Mouse (Mus musculus) midbrain, embryonic 11.5 days (tissue): ENCODE data around the gene Pitpnc1. TPM values are rescaled to one million over a fixed set of nuclear protein-coding genes. Genes with fewer than 3 reads are reported as not detected.

Source experiments
- ATAC-seq: fragments of 200-750 bp; cut with Nextera tagmentation; 2 replicates; pipeline ENCODE4 v1.8.0; 2017; ENCODE audit warnings: moderate TSS enrichment, moderate library complexity; ENCODE audit not compliant: low FRiP score
- DNase-seq: peaks from one replicate; pipeline ENCODE4 v3.0.0; 2015; ENCODE audit warnings: low spot score; ENCODE audit errors: missing footprints
- H3K27ac ChIP-seq: fragments of 300-500 bp; sonication (generic); 2 replicates; pipeline ENCODE4 v1.5.1; 2014; ENCODE audit warnings: low read depth, low read length
- H3K27me3 ChIP-seq: fragments of 300-500 bp; sonication (generic); 2 replicates; pipeline ENCODE4 v1.6.1; 2014; ENCODE audit warnings: mild to moderate bottlenecking, low read length, moderate library complexity, mixed read lengths; ENCODE audit not compliant: control insufficient read depth, insufficient read depth
- H3K36me3 ChIP-seq: fragments of 300-500 bp; sonication (generic); 2 replicates; pipeline ENCODE4 v1.6.1; 2014; ENCODE audit warnings: mild to moderate bottlenecking, low read length, moderate library complexity, mixed read lengths; ENCODE audit not compliant: control insufficient read depth, insufficient read depth
- H3K4me1 ChIP-seq: fragments of 300-500 bp; sonication (generic); 2 replicates; pipeline ENCODE4 v1.6.1; 2014; ENCODE audit warnings: low read length; ENCODE audit not compliant: control insufficient read depth, insufficient read depth
- H3K4me2 ChIP-seq: fragments of 300-500 bp; sonication (generic); 2 replicates; pipeline ENCODE4 v1.6.1; 2014; ENCODE audit warnings: mild to moderate bottlenecking, moderate library complexity
- H3K4me3 ChIP-seq: fragments of 300-500 bp; sonication (generic); 2 replicates; pipeline ENCODE4 v1.5.1; 2014; ENCODE audit warnings: low read depth, low read length
- H3K9ac ChIP-seq: fragments of 300-500 bp; sonication (generic); 2 replicates; pipeline ENCODE4 v1.6.1; 2014; ENCODE audit warnings: low read length
- H3K9me3 ChIP-seq: fragments of 300-500 bp; sonication (generic); 2 replicates; pipeline ENCODE4 v1.6.1; 2016; ENCODE audit warnings: low read length; ENCODE audit not compliant: control insufficient read depth
- WGBS: fragments of 180-500 bp; shearing (Covaris S2); extraction: QIAGEN DNeasy Blood & Tissue Kit; methylation state at CpG from one replicate; pipeline ENCODE4 v1.1.7; 2014; 5-methylcytosine and 5-hydroxymethylcytosine counted together
- polyA plus RNA-seq: library from polyadenylated mRNA; unstranded; fragments of >200 nt; fragmentation: Nextera tagmentation; extraction: Ambion mirVana; gene quantifications from 2 replicates; pipeline ENCODE4 v1.2.1, GENCODE M21; 2014

Pitpnc1 gene
- polyA plus RNA-seq, 1 experiment from 2014 or later, result 29.9 TPM

DNA sequence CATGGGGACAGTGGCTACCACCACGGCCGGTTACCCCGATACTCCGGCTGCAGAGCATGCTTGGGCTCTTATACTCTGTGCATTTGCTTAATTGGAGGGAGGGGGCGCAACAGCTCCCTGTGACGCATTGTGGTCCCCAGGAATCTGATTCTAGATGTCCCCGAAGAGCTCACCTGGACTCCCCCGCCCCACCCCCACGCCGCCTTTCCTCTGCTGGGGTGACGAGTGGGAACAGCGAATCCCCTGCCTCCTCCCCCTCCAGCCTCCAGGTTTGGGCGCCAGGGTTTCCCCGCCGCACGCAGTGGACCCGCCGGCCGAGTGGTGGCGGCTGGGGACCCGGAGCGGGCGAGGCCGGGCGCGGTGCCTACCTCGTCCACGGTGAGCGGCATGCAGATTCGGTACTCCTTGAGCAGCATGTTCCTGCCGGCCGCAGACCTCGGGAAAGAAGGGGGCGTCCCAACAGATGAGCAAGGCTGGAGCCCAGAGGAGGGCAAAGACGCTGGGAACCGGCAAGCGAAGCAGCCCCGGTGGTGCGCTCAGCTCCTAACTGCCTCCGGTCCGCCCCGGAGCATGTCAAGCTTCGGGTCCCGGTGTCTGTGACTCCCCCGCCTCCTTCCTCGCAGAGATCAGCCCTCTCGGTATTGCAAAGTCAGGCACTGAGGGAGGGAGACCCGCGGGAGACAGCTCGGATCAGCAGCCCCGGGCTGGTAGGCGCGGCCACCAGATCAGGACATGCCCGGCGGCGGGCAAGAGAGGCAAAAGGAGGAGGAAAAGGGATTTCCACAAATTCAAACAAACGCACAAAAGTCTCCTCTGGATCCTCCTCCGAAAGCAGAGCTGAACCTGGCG lies 752 bp downstream of the Pitpnc1 start:
- ATAC-seq, result peak; percentile 57
- DNase-seq, result peak; percentile 97
- under 1% methylated on average over 58 of the region's 59 CpGs for WGBS

GRCm38 (mm10) chr11:107469031-107469522 lies 1.4 kb downstream of the Pitpnc1 start:
- H3K9me3 ChIP-seq, result no peaks in the 10 kb centered on the region
- H3K4me1 ChIP-seq, result peaks cover 11% of the 10 kb centered on the region
- H3K4me3 ChIP-seq, result peak overlapping the region; percentile 77
- peak overlapping the region; percentile 76 for H3K4me2 ChIP-seq
- no peaks in the 10 kb centered on the region for H3K27me3 ChIP-seq
- no peaks in the 10 kb centered on the region for H3K36me3 ChIP-seq
- under 1% methylated on average over 36 of the region's 38 CpGs for WGBS
- peak; percentile 98 for DNase-seq
- H3K9ac ChIP-seq, result peak overlapping the region; percentile 81
- ATAC-seq, result peak; percentile 87
- 0 out of 2 replicates have a peak overlapping the region, but pooled peaks have one; percentile 6 for H3K27ac ChIP-seq

More for the DNA sequence above, 752 bp downstream of the Pitpnc1 start:
- Histone ChIP-seq H3K27ac (peak overlapping the region; percentile 84), H3K9ac (peak overlapping the region; percentile 81), H3K9me3 (no peaks in the 10 kb centered on the region), H3K4me2 (peak overlapping the region; percentile 76), H3K27me3 (no peaks in the 10 kb centered on the region), H3K36me3 (no peaks in the 10 kb centered on the region), H3K4me3 (peak overlapping the region; percentile 77), H3K4me1 (peaks cover 11% of the 10 kb centered on the region)

DNA sequence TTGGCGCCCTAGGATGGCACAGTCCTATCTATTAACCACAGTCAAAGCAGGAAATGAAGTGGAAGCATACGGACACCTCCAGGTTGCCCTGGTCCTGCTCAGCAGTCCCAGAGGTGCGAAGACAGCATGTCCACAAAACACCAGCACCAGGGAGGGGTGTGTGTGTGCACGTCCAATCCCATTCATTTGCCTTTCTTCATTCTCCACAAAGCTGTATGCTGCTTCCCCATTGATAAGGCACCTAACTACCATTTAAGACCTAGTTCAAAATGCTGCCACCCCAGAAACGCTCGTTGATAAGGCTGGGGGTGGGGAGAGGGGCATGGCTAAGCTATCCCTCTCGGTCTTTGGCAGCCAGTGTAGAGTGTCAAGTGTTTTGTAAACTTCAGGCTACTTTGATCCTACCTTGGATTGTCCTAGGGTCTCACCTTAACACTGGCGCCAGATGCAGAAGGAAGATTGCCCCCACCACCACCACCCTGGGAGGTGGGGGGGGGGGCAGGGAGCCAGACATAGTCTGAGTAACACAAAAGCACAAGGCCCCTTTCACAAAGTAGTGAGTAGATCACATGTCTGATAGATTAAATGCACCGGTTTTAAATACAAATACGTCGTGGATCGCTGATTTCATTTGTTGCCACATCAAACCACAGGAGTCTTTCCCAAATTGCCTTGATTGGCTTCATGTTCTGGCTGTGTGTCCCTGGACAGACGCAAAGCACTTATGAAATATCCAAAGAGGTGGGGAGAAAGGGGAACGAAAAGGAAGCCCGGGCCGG lies 2.1 kb downstream of the Pitpnc1 start:
- H3K4me1 ChIP-seq, result peaks cover 11% of the 10 kb centered on the region
- H3K9ac ChIP-seq, result peak overlapping the region; percentile 81
- H3K36me3 ChIP-seq, result no peaks in the 10 kb centered on the region
- ATAC-seq (no peak), DNase-seq (peak; percentile 90)
- peak overlapping the region; percentile 77 for H3K4me3 ChIP-seq
- WGBS, result 21% methylated on average over 16 of the region's 16 CpGs
- H3K4me2 ChIP-seq, result peak overlapping the region; percentile 76
- H3K27me3 ChIP-seq, result no peaks in the 10 kb centered on the region
- no peak overlapping the region for H3K27ac ChIP-seq
- no peaks in the 10 kb centered on the region for H3K9me3 ChIP-seq

GRCm38 (mm10) chr11:107466611-107467391 lies 3.7 kb downstream of the Pitpnc1 start:
- H3K27me3 ChIP-seq, result no peaks in the 10 kb centered on the region
- no peak overlapping the region for H3K9ac ChIP-seq
- DNase-seq (no peak), ATAC-seq (no peak)
- 78% methylated on average over 6 of the region's 6 CpGs for WGBS
- H3K4me1 ChIP-seq, result peaks cover 11% of the 10 kb centered on the region
- H3K27ac ChIP-seq, result no peak overlapping the region
- no peak overlapping the region for H3K4me3 ChIP-seq
- H3K36me3 ChIP-seq, result no peaks in the 10 kb centered on the region
- no peak overlapping the region for H3K4me2 ChIP-seq
- no peaks in the 10 kb centered on the region for H3K9me3 ChIP-seq

DNA sequence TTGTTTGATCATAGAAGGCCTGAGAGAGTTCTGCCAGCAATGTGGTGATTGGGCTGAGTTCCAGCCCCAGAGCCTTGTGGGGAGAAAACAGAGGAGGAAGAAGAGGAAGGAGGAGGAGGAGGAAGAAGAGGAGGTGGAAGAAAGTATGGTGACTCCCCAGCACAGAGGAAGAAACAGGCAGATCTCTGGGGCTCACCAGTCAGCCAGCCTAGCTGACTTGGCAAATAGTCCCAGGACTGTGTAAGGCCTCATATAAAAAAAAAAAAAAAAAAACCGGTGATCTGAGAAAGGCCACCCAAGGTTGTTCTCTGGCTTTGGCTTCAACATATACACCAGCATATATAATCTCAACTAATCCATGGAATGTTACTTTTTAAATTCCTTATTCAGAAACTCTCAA lies 4.5 kb downstream of the Pitpnc1 start:
- no peak overlapping the region for H3K27ac ChIP-seq
- H3K9ac ChIP-seq, result no peak overlapping the region
- DNase-seq (no peak), ATAC-seq (no peak)
- no peak overlapping the region for H3K4me2 ChIP-seq
- 73% methylated on average over 1 of the region's 1 CpGs for WGBS
- H3K36me3 ChIP-seq, result no peaks in the 10 kb centered on the region
- H3K9me3 ChIP-seq, result no peaks in the 10 kb centered on the region
- no peaks in the 10 kb centered on the region for H3K27me3 ChIP-seq
- H3K4me1 ChIP-seq, result peaks cover 7% of the 10 kb centered on the region
- no peak overlapping the region for H3K4me3 ChIP-seq

DNA sequence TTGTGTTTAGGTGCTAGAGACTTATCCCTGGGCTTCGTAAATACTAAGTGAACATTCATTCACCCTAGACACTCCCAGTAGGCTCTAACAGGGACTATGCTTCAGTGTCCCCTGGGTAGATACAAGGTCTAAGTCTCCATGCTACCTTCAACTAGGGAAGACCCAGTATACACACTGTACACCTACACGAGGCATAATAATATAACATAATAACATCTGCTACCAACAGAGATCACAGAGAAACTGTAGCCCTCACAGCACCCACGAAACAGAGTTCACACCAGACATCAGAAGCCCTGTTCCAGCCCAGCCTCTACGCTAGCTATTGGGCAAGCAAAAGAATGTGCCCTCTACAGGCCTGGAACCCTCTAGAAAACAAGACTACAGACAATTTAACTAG lies 5.5 kb downstream of the Pitpnc1 start:
- H3K9me3 ChIP-seq, result no peaks in the 10 kb centered on the region
- WGBS, result 91% methylated on average over 4 of the region's 4 CpGs
- H3K4me3 ChIP-seq, result no peak overlapping the region
- H3K27me3 ChIP-seq, result no peaks in the 10 kb centered on the region
- no peak overlapping the region for H3K9ac ChIP-seq
- H3K36me3 ChIP-seq, result no peaks in the 10 kb centered on the region
- H3K4me1 ChIP-seq, result peaks cover 7% of the 10 kb centered on the region
- no peak for ATAC-seq
- no peak overlapping the region for H3K27ac ChIP-seq
- DNase-seq, result no peak
- no peak overlapping the region for H3K4me2 ChIP-seq

DNA sequence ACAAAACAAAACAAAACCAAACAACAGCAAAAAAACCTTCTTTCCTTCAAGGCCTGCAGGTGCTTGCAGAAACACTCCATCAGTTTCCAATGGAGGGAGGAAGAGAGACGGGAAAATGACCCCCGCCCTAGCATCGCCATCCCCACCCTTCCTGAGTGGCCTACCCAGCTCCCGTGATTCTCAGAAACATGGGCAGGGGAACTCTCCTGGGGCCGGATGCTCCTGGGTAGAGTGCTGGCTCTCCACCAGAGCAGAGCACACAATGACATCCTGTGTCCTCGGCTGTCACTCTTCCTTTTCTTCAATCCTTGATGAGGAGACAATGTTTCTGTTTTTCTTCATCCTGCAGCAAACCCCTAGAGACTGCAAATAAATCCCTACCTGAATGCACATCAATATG lies 6.4 kb downstream of the Pitpnc1 start:
- Histone ChIP-seq H3K9me3 (no peaks in the 10 kb centered on the region), H3K27me3 (no peaks in the 10 kb centered on the region), H3K36me3 (no peaks in the 10 kb centered on the region), H3K4me2 (no peak overlapping the region), H3K4me1 (peaks cover 7% of the 10 kb centered on the region), H3K27ac (no peak overlapping the region), H3K4me3 (no peak overlapping the region), H3K9ac (no peak overlapping the region)
- ATAC-seq (no peak), DNase-seq (no peak)
- WGBS, result 63% methylated on average over 6 of the region's 6 CpGs

- no peaks in the 10 kb centered on the region for H3K36me3 ChIP-seq
- no peak overlapping the region for H3K4me3 ChIP-seq
- H3K27ac ChIP-seq, result no peak overlapping the region
- ATAC-seq (no peak), DNase-seq (no peak)
- no peak overlapping the region for H3K4me2 ChIP-seq
- 92% methylated on average over 12 of the region's 12 CpGs for WGBS
- H3K9me3 ChIP-seq, result no peaks in the 10 kb centered on the region
- H3K27me3 ChIP-seq, result no peaks in the 10 kb centered on the region
- H3K9ac ChIP-seq, result no peak overlapping the region
- H3K4me1 ChIP-seq, result peaks cover 2% of the 10 kb centered on the region
Measured at GRCm38 (mm10) chr11:107463251-107463681, 7.2 kb downstream of the Pitpnc1 start.
